Mouse (Mus musculus): ENCODE results near the gene Fras1.

Gene Fras1

GRCm38 (mm10) chr5:96395786-96396650, 22.3 kb downstream of the Fras1 start:
- CTCF ChIA-PET, result no interaction called here

GRCm38 (mm10) chr5:96402555-96402954, 28.8 kb downstream of the Fras1 start:
- POLR2A ChIA-PET, result no interaction called here
- CTCF ChIA-PET, result no interaction called here

More at GRCm38 (mm10) chr5:96395786-96396650, 22.3 kb downstream of the Fras1 start:
- POLR2A ChIA-PET, result no interaction called here

GRCm38 (mm10) chr5:96405139-96405842, 31.5 kb downstream of the Fras1 start:
- CTCF ChIA-PET, result no interaction called here

GRCm38 (mm10) chr5:96408291-96408690, 34.5 kb downstream of the Fras1 start:
- POLR2A ChIA-PET, result no interaction called here
- CTCF ChIA-PET, result no interaction called here

More at GRCm38 (mm10) chr5:96405139-96405842, 31.5 kb downstream of the Fras1 start:
- POLR2A ChIA-PET, result no interaction called here

- POLR2A ChIA-PET, result no interaction called here
- CTCF ChIA-PET, result no interaction called here
Measured at GRCm38 (mm10) chr5:96412754-96413394, 39.1 kb downstream of the Fras1 start.

GRCm38 (mm10) chr5:96417121-96417520, 43.4 kb downstream of the Fras1 start:
- CTCF ChIA-PET, result no interaction called here
- POLR2A ChIA-PET, result no interaction called here

- ChIA-PET POLR2A (no interaction called here), CTCF (no interaction called here)
Measured at GRCm38 (mm10) chr5:96421550-96421949, 47.8 kb downstream of the Fras1 start.

GRCm38 (mm10) chr5:96422716-96423115, 49.0 kb downstream of the Fras1 start:
- ChIA-PET POLR2A (no interaction called here), CTCF (no interaction called here)

GRCm38 (mm10) chr5:96425391-96425790, 51.6 kb downstream of the Fras1 start:
- ChIA-PET CTCF (no interaction called here), POLR2A (no interaction called here)

- ChIA-PET POLR2A (no interaction called here), CTCF (no interaction called here)
Measured at GRCm38 (mm10) chr5:96429532-96430141, 55.9 kb downstream of the Fras1 start.

GRCm38 (mm10) chr5:96437870-96438269, 64.1 kb downstream of the Fras1 start:
- ChIA-PET POLR2A (no interaction called here), CTCF (no interaction called here)

GRCm38 (mm10) chr5:96439811-96440210, 66.1 kb downstream of the Fras1 start:
- ChIA-PET POLR2A (no interaction called here), CTCF (no interaction called here)

GRCm38 (mm10) chr5:96447460-96447859, 73.7 kb downstream of the Fras1 start:
- ChIA-PET POLR2A (no interaction called here), CTCF (no interaction called here)

- POLR2A ChIA-PET, result interaction anchor here in 1 of 4 experiments (0.7 kb wide), 1 partner anchor 76 kb away, joined by 4 read pairs; no protein-coding TSS in a partner anchor
Measured at GRCm38 (mm10) chr5:96452027-96452426, 78.3 kb downstream of the Fras1 start.

GRCm38 (mm10) chr5:96453386-96453785, 79.6 kb downstream of the Fras1 start:
- ChIA-PET POLR2A (no interaction called here), CTCF (no interaction called here)

More at GRCm38 (mm10) chr5:96452027-96452426, 78.3 kb downstream of the Fras1 start:
- CTCF ChIA-PET, result interaction anchor here in 1 of 4 experiments (0.6 kb wide), 1 partner anchor 203 kb away, joined by 3 read pairs; no protein-coding TSS in a partner anchor

GRCm38 (mm10) chr5:96454422-96454821, 80.7 kb downstream of the Fras1 start:
- ChIA-PET POLR2A (no interaction called here), CTCF (no interaction called here)

- ChIA-PET CTCF (no interaction called here), POLR2A (no interaction called here)
Measured at GRCm38 (mm10) chr5:96455241-96455640, 81.5 kb downstream of the Fras1 start.

- ChIA-PET POLR2A (interaction anchor here in 1 of 4 experiments (0.5 kb wide), 1 partner anchor 193 kb away, joined by 5 read pairs; no protein-coding TSS in a partner anchor), CTCF (no interaction called here)
Measured at GRCm38 (mm10) chr5:96457436-96457958, 83.7 kb downstream of the Fras1 start.

GRCm38 (mm10) chr5:96459605-96460004, 85.8 kb downstream of the Fras1 start:
- CTCF ChIA-PET, result no interaction called here

GRCm38 (mm10) chr5:96462197-96462596, 88.4 kb downstream of the Fras1 start:
- ChIA-PET POLR2A (no interaction called here), CTCF (no interaction called here)

More at GRCm38 (mm10) chr5:96459605-96460004, 85.8 kb downstream of the Fras1 start:
- POLR2A ChIA-PET, result no interaction called here
